Mouse (Mus musculus) forebrain, embryonic 12.5 days (tissue): Measurements from ENCODE around the gene Xpo5. TPM values are rescaled to one million over a fixed set of nuclear protein-coding genes. Genes with fewer than 3 reads are reported as not detected.

ENCODE experiments used
- ATAC-seq: fragments of 200-750 bp; cut with Nextera tagmentation; 2 replicates; pipeline ENCODE4 v1.8.0; 2017; ENCODE audit warnings: moderate TSS enrichment; ENCODE audit not compliant: low FRiP score
- H3K27ac ChIP-seq: fragments of 300-500 bp; sonication (generic); 2 replicates; pipeline ENCODE4 v1.5.1; 2016; ENCODE audit warnings: mild to moderate bottlenecking
- H3K27me3 ChIP-seq: fragments of 300-500 bp; sonication (generic); 2 replicates; pipeline ENCODE4 v1.6.1; 2016; ENCODE audit warnings: mild to moderate bottlenecking
- H3K36me3 ChIP-seq: fragments of 300-500 bp; sonication (generic); replicated peaks from 2 replicates; pipeline ENCODE4 v1.6.1; 2016; ENCODE audit warnings: mild to moderate bottlenecking
- H3K4me1 ChIP-seq: fragments of 300-500 bp; sonication (generic); 2 replicates; pipeline ENCODE4 v1.6.1; 2016
- H3K4me2 ChIP-seq: fragments of 300-500 bp; sonication (generic); 2 replicates; pipeline ENCODE4 v1.6.1; 2016; ENCODE audit warnings: mild to moderate bottlenecking, moderate library complexity
- H3K4me3 ChIP-seq: fragments of 300-500 bp; sonication (generic); replicated peaks from 2 replicates; pipeline ENCODE4 v1.5.1; 2016; ENCODE audit warnings: mild to moderate bottlenecking
- H3K9ac ChIP-seq: fragments of 300-500 bp; sonication (generic); 2 replicates; pipeline ENCODE4 v1.6.1; 2016; ENCODE audit warnings: mild to moderate bottlenecking
- H3K9me3 ChIP-seq: fragments of 300-500 bp; sonication (generic); 2 replicates; pipeline ENCODE4 v1.6.1; 2016
- WGBS: fragments of 180-500 bp; shearing (Covaris S2); methylation state at CpG from one replicate; pipeline ENCODE4 v1.1.7; 2016; 5-methylcytosine and 5-hydroxymethylcytosine counted together
- polyA plus RNA-seq: library from polyadenylated mRNA; unstranded; fragments of >200 nt; fragmentation: Nextera tagmentation; extraction: Ambion mirVana; gene quantifications from 2 replicates; pipeline ENCODE4 v1.2.1, GENCODE M21; 2016

Xpo5 gene
- polyA plus RNA-seq, 1 experiment from 2014 or later = 66.6 TPM

DNA sequence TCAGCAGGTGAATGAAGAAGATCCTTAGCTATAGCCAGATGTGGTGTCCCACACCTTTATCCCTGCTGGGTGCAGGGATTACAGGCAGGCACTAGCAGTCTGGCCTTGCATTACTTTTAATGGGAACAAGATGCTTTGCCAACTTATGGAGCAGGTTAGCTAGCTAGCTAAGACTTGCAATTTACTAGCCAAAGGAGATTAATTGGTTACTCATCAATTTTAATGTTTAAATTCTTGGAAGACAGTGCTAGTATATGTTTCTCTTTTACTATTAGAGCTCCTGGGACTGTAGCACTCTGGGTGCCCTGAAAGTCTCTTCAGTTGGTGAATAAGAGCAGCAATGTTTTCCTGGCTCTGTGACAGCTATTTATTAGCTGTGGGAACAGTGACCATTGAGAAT is 4.1 kb downstream of the Xpo5 start:
- Histone ChIP-seq H3K4me2 (no peak overlapping the region), H3K4me1 (peaks cover 16% of the 10 kb centered on the region), H3K27me3 (no peaks in the 10 kb centered on the region), H3K27ac (no peak overlapping the region), H3K9me3 (no peaks in the 10 kb centered on the region), H3K4me3 (no peak overlapping the region), H3K9ac (no peak overlapping the region), H3K36me3 (peaks cover 68% of the 10 kb centered on the region)
- no peak for ATAC-seq

DNA sequence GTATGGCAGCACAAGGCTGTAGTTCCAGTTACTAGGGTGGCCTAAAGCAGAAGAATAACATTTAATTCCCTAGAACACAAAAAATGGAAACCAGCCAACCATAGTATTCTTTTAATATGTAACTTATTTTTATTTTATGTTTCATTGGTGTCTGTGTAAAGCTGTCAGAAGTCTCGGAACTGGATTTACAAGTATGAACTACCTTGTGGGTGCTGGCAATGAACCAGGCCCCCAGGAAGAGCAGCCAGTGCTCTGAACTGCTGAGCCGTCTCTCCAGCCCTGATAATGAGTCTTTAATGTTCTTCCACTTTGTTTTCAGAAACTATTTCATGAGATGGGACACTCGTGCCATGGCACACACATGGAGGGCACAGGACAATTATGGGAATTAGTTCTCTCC is 8.0 kb downstream of the Xpo5 start:
- no peak overlapping the region for H3K27ac ChIP-seq
- no peak overlapping the region for H3K4me2 ChIP-seq
- H3K4me1 ChIP-seq = no peaks in the 10 kb centered on the region
- H3K9me3 ChIP-seq = no peaks in the 10 kb centered on the region
- no peak for ATAC-seq
- H3K9ac ChIP-seq = no peak overlapping the region
- peaks cover 94% of the 10 kb centered on the region for H3K36me3 ChIP-seq
- no peaks in the 10 kb centered on the region for H3K27me3 ChIP-seq
- H3K4me3 ChIP-seq = no peak overlapping the region
- WGBS = 94% methylated on average over 3 of the region's 3 CpGs

DNA sequence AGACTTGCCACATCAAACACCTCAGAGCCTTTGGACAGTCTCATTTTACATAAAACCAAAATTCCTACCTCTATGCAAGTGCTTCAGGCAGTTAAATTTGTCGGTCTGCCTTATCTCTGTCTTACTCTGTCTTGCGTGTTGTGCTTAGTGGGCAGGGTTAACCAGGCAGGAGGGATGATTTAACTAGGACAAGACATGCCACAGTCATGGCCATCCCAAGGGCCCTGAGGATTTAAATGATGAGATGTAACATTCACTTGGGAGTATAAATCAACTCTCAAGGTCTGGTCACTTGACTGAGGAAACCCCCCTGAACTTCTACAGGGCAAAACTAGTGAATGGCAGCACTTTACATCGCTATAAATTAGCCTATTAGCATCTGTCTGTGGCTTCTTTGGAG is 19.0 kb downstream of the Xpo5 start:
- Histone ChIP-seq H3K4me2 (no peak overlapping the region), H3K27me3 (no peaks in the 10 kb centered on the region), H3K4me1 (no peaks in the 10 kb centered on the region), H3K36me3 (peaks cover 97% of the 10 kb centered on the region), H3K9ac (no peak overlapping the region), H3K4me3 (no peak overlapping the region), H3K9me3 (no peaks in the 10 kb centered on the region), H3K27ac (no peak overlapping the region)
- 94% methylated on average over 3 of the region's 3 CpGs for WGBS
- no peak for ATAC-seq

DNA sequence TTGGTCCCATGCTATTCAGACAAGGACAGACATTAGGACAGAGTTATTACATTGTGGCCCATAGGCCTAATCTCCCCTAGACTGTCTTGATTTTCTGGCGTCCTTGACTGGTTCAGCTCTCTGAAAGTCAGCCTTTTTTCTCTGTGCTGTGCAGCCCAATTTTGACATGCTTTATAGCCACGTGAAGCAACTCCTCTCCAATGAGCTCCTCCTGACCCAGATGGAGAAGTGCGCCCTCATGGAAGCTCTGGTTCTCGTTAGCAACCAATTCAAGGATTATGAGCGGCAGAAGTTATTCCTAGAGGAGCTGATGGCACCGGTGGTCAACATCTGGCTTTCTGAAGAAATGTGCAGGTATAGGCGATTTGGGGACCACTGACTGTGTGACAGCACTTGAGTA is 25.0 kb downstream of the Xpo5 start:
- H3K9me3 ChIP-seq = no peaks in the 10 kb centered on the region
- no peaks in the 10 kb centered on the region for H3K27me3 ChIP-seq
- H3K4me1 ChIP-seq = no peaks in the 10 kb centered on the region
- WGBS = 87% methylated on average over 7 of the region's 7 CpGs
- no peak overlapping the region for H3K9ac ChIP-seq
- no peak overlapping the region for H3K27ac ChIP-seq
- H3K36me3 ChIP-seq = peaks cover 97% of the 10 kb centered on the region
- H3K4me2 ChIP-seq = no peak overlapping the region
- no peak overlapping the region for H3K4me3 ChIP-seq
- no peak for ATAC-seq

DNA sequence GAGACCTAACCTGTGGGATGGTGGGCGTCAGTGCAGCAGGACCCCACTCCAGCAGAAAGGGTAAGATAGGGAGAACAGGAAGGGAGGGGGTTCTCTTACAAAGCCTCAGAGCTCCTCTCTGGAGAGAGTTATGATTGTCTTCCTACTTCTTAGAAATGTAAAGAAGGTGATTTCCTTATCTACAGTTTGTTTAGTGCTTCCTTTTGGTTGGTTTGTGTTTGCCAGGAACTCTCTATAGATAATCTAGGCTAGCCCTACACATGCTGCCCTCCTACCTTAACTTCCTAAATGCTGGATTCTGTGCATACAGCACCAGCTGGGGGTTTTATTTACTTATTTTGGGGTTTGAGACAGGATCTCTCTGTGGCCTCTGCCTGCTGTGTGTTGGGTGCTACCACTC is 33.5 kb downstream of the Xpo5 start:
- 94% methylated on average over 1 of the region's 1 CpGs for WGBS
- Histone ChIP-seq H3K36me3 (peaks cover 89% of the 10 kb centered on the region), H3K9ac (no peak overlapping the region), H3K27ac (no peak overlapping the region), H3K27me3 (no peaks in the 10 kb centered on the region), H3K4me2 (no peak overlapping the region), H3K9me3 (no peaks in the 10 kb centered on the region), H3K4me1 (no peaks in the 10 kb centered on the region), H3K4me3 (no peak overlapping the region)
- no peak for ATAC-seq

DNA sequence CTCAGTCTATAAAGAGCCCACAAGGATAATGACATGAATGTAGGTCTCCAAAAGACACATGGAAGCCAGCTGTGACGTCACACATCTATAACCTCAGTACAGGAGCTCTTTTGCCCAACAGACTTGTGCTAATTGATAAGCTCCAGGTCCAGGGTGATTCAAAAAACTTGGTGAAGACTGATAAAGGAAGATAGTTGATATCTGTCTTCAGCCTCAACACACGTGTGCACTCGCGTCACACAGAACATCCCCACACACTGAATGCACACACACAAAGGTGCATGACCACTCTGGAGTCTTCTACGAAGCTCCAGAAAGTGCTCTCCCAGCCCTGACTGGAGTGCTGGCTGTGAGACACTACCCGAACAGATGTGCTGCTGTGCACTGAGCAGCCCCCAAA is 34.5 kb downstream of the Xpo5 start:
- Histone ChIP-seq H3K4me1 (no peaks in the 10 kb centered on the region), H3K9ac (no peak overlapping the region), H3K36me3 (peaks cover 91% of the 10 kb centered on the region), H3K9me3 (no peaks in the 10 kb centered on the region), H3K4me3 (no peak overlapping the region), H3K27me3 (no peaks in the 10 kb centered on the region), H3K27ac (no peak overlapping the region), H3K4me2 (no peak overlapping the region)
- 93% methylated on average over 6 of the region's 6 CpGs for WGBS
- no peak for ATAC-seq

DNA sequence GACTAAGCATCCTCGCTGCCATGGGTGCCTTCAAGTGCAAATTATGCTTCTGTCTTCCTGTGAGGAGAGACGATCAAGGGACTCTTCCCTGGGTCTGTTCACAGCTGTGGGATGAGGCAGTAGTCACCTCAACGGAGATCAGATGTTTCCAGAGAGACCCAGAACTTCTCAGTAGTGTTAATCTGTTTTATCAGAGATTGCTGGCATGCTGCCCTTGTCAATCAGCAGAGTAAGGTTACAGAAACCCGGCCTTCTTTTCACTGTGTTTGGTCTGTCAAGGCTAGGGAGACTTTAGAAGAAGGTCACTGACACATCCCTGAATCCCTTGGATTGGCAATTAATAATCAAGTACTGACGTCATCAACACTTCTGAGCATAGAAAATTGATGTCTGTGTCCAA is 34.9 kb downstream of the Xpo5 start:
- H3K9me3 ChIP-seq = no peaks in the 10 kb centered on the region
- H3K36me3 ChIP-seq = peaks cover 91% of the 10 kb centered on the region
- ATAC-seq = no peak
- H3K4me3 ChIP-seq = no peak overlapping the region
- H3K4me1 ChIP-seq = no peaks in the 10 kb centered on the region
- WGBS = 90% methylated on average over 5 of the region's 5 CpGs
- H3K9ac ChIP-seq = no peak overlapping the region
- no peaks in the 10 kb centered on the region for H3K27me3 ChIP-seq
- no peak overlapping the region for H3K27ac ChIP-seq
- no peak overlapping the region for H3K4me2 ChIP-seq

DNA sequence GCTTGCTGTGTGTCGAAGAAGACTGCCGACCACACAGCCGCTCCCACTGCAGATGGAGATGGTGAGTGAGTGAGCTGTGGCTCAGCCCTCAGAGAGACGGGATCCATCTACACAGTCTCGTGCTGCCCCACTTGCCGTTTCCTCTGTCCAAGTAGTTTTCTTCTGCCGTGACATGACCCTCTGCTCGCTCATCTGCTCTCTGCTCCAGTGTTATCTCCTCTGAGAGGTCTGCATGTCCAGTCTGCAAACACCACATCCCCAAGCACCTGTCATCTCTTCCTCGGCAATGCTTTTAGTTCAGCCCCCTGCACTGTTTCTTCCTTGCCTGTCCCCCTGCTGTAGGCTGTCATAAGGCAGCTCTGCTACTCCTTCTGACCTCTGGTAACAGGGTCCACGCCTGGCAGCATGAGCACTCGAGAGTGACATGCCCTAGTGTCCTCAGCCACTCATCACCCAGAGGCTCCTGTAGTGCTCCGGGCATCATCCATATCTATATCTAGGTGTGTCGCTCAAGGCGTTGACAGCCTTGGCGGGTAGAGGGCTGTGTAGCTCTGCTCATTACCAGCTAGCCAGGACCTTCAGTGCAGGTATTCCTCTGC is 37.0 kb downstream of the Xpo5 start:
- H3K36me3 ChIP-seq = peaks cover 93% of the 10 kb centered on the region
- H3K27ac ChIP-seq = no peak overlapping the region
- no peaks in the 10 kb centered on the region for H3K27me3 ChIP-seq
- H3K9me3 ChIP-seq = no peaks in the 10 kb centered on the region
- H3K4me1 ChIP-seq = no peaks in the 10 kb centered on the region
- H3K4me3 ChIP-seq = no peak overlapping the region
- no peak overlapping the region for H3K4me2 ChIP-seq
- no peak for ATAC-seq
- whole genome bisulfite sequencing = 92% methylated on average over 15 of the region's 15 CpGs
- H3K9ac ChIP-seq = no peak overlapping the region

DNA sequence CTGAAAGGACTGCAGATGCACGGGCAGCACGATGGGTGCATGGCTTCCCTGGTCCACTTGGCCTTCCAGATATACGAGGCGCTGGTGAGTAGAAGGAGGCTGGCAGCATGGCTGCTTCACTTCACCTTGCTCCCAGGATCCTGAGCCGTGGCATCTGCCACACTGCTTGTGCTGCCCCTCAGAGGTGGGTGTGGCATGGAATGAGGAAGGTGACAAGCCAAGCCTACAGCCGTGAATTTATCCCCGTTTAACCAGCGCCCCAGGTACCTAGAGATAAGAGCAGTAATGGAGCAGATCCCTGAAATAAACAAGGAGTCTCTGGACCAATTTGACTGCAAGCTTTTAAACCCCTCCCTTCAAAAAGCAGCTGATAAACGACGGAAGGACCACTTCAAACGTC is 38.9 kb downstream of the Xpo5 start:
- no peak for ATAC-seq
- WGBS = 85% methylated on average over 11 of the region's 11 CpGs
- peaks cover 4% of the 10 kb centered on the region; the same call in 1 of the 2 replicates for H3K4me1 ChIP-seq

DNA sequence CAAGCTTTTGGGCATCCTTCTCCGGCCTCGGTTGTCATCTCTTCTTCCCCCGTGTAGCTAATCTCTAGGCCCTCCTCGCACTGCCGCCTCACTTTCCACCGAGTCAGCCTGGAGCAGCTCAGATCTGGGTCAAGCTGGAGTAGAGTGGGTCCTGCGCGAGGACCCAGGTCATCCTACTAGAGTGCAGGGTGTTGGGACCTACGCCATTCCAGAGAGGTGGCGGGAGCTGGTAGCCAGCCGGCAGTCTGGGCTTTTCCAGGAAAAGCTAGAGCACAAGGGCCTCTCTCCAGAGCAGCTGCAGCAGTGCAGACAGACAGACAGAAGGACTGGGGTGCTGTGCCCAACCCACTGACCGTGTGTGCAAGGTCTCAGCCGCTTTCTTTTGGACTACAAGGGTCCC is 39.7 kb downstream of the Xpo5 start:
- Histone ChIP-seq H3K4me1 (peaks cover 11% of the 10 kb centered on the region), H3K9ac (no peak overlapping the region), H3K4me2 (no peak overlapping the region), H3K27ac (no peak overlapping the region), H3K27me3 (no peaks in the 10 kb centered on the region), H3K4me3 (no peak overlapping the region), H3K9me3 (no peaks in the 10 kb centered on the region), H3K36me3 (peaks cover 88% of the 10 kb centered on the region)
- 88% methylated on average over 13 of the region's 13 CpGs for WGBS
- no peak for ATAC-seq

More for the DNA sequence above, 38.9 kb downstream of the Xpo5 start:
- peaks cover 96% of the 10 kb centered on the region for H3K36me3 ChIP-seq
- no peak overlapping the region for H3K27ac ChIP-seq
- no peaks in the 10 kb centered on the region for H3K27me3 ChIP-seq
- H3K4me3 ChIP-seq = no peak overlapping the region
- H3K9me3 ChIP-seq = no peaks in the 10 kb centered on the region
- H3K9ac ChIP-seq = no peak overlapping the region
- no peak overlapping the region for H3K4me2 ChIP-seq

DNA sequence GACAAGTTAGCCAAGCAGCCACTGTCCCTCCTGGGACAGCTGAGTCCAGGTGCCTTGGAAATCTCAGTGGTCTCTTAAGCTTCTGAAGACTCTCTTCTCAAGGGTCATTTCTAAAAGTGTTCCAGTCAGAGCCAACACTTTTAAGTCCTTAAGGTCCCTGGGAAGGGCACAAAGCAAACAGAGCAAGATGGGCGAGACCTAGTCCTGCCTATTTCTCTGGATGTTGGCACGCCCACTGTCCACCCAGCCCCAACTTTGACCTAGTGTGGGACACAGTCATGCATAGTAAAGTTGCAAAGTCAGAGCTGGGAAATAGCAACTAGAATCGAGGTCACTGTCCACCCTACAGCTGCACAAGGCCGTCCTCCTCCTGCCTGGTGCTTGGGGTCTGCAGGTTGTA is 40.4 kb downstream of the Xpo5 start:
- 87% methylated on average over 4 of the region's 4 CpGs for WGBS
- Histone ChIP-seq H3K4me2 (no peak overlapping the region), H3K36me3 (peaks cover 83% of the 10 kb centered on the region), H3K4me1 (peaks cover 11% of the 10 kb centered on the region), H3K9me3 (no peaks in the 10 kb centered on the region), H3K27ac (no peak overlapping the region), H3K4me3 (no peak overlapping the region), H3K9ac (no peak overlapping the region), H3K27me3 (no peaks in the 10 kb centered on the region)
- ATAC-seq = no peak

DNA sequence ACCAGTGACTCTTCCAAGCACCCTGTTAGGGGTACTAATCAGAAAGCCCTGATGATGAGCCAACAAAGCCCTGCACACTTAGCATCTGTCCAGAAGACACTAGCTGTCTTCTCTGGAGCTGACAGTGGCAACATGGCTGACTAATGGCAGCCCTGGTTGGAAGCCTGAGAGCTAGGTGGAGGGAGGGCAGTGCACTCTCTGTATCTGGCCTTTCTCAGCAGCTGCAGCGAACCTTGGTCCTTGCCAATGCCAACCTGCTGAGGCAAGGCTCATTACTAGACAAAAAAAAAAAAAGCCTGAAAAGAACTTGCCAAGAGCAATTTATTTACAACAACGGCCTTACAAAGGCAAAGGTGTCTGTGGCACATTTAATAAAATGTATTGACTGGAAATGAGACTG is 41.0 kb downstream of the Xpo5 start:
- WGBS = 67% methylated on average over 2 of the region's 2 CpGs
- H3K27ac ChIP-seq = no peak overlapping the region
- no peak overlapping the region for H3K4me2 ChIP-seq
- no peak for ATAC-seq
- H3K4me1 ChIP-seq = peaks cover 14% of the 10 kb centered on the region
- no peaks in the 10 kb centered on the region for H3K27me3 ChIP-seq
- no peaks in the 10 kb centered on the region for H3K9me3 ChIP-seq
- H3K36me3 ChIP-seq = peaks cover 76% of the 10 kb centered on the region
- H3K4me3 ChIP-seq = no peak overlapping the region
- H3K9ac ChIP-seq = no peak overlapping the region

DNA sequence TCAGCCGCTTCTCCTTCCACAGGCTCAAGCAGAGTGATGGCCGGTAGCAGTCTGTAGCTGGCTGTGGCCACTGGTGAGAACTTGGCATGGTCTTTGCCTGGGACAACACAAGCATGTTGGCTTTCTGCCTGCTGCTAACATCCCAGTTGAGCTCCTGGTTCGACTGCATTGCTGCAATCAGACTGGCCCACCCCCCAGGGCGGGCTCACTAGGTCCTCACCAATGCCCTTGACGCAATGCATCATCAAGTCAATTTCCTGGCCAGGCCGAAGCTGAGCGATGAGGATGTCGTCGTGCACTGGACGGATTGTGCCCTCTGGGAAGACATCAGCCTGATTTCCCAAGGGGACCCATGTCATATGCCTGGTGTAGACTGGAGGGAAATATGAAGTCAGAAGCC is 42.0 kb downstream of the Xpo5 start:
- 84% methylated on average over 10 of the region's 10 CpGs for WGBS
- no peak for ATAC-seq
- no peak overlapping the region for H3K9ac ChIP-seq
- H3K4me3 ChIP-seq = no peak overlapping the region
- no peak overlapping the region for H3K27ac ChIP-seq
- H3K4me1 ChIP-seq = peaks cover 23% of the 10 kb centered on the region
- no peaks in the 10 kb centered on the region for H3K27me3 ChIP-seq
- no peak overlapping the region for H3K4me2 ChIP-seq
- H3K36me3 ChIP-seq = peaks cover 72% of the 10 kb centered on the region
- no peaks in the 10 kb centered on the region for H3K9me3 ChIP-seq
